Mouse (Mus musculus): ENCODE measurements around the gene Ttc7b. TPM values are rescaled to one million over a fixed set of nuclear protein-coding genes. Genes with fewer than 3 reads are reported as not detected.

The Ttc7b gene
- polyA plus RNA-seq, 1 experiment from 2014 or later: 6.6 TPM

DNA sequence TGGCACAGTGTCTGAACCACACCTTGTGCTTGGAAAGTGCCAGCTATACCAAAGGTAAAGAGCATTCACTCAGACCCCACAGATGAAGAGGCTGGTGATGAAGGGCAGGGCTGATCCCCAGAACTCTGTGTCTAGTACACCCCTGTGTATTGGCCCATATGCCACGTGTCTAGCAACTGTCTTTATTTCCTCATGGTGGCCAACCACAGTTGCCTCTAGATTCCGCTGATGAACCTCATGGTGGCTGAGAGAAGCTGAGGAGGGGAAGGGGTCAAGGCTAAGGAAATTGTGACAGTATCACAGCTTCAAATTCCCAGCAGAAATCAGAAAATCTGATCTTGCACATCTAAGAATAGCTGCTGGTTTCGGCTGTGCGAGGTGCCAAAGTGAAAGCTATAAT is 191.6 kb downstream of the Ttc7b start:
- 87% methylated on average over 4 of the region's 4 CpGs for WGBS
- no peaks in the 10 kb centered on the region for H3K27me3 ChIP-seq (replicated peaks; ENCODE audit: insufficient read depth, low read length)

DNA sequence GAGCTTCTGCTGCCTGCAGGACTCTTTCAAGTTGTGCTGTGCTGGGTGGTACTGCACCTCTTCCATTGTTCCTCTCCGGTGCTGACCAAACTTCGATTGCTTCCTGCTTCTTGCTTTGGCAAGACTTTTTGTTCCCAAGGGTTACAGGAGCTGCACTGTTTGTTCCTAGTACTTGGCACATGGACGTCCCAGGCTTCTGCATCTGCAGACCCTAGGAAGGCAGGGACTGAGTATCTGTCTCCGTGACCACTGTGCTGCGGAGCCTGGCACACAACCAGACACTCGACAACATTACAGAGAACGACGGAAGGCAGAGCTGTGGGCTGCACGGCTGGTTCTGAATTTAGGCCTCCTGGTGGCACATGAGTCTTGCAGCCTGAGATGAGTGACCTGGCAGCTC is 192.1 kb downstream of the Ttc7b start:
- H3K36me3 ChIP-seq (ENCODE audit: insufficient read depth, low read length): no peaks in the 10 kb centered on the region
- H3K27me3 ChIP-seq (replicated peaks; ENCODE audit: insufficient read depth, low read length): no peaks in the 10 kb centered on the region
- no peaks in the 10 kb centered on the region for H3K9me3 ChIP-seq (ENCODE audit: low read length)
- no peak overlapping the region for H3K4me3 ChIP-seq (ENCODE audit: low read depth, low read length)
- 54% methylated on average over 9 of the region's 9 CpGs for WGBS
- H3K27ac ChIP-seq (ENCODE audit: low read length): no peak overlapping the region
- TF ChIP-seq CTCF (IDR thresholded peaks at IDR 0.05) (no peak), EP300 (IDR thresholded peaks at IDR 0.05) (no peak)
- no peaks in the 10 kb centered on the region for H3K4me1 ChIP-seq (ENCODE audit: insufficient read depth, low read depth, low read length)
- H3K4me2 ChIP-seq (replicated peaks; ENCODE audit: low read depth, low read length): no peak overlapping the region
- DNase-seq (ENCODE audit: low spot score): peak; percentile 38
- peak; percentile 32; the same call in 1 of the 2 replicates for ATAC-seq
- no peak overlapping the region for H3K9ac ChIP-seq (replicated peaks; ENCODE audit: low read depth)

More for the DNA sequence above, 191.6 kb downstream of the Ttc7b start:
- ATAC-seq (no peak), DNase-seq (ENCODE audit: low spot score) (no peak)
- Histone ChIP-seq H3K4me1 (ENCODE audit: insufficient read depth, low read depth, low read length) (no peaks in the 10 kb centered on the region), H3K36me3 (ENCODE audit: insufficient read depth, low read length) (no peaks in the 10 kb centered on the region), H3K27ac (ENCODE audit: low read length) (no peak overlapping the region), H3K9me3 (ENCODE audit: low read length) (no peaks in the 10 kb centered on the region), H3K4me3 (ENCODE audit: low read depth, low read length) (no peak overlapping the region), H3K9ac (replicated peaks; ENCODE audit: low read depth) (no peak overlapping the region), H3K4me2 (replicated peaks; ENCODE audit: low read depth, low read length) (no peak overlapping the region)
- TF ChIP-seq CTCF (IDR thresholded peaks at IDR 0.05) (no peak), EP300 (IDR thresholded peaks at IDR 0.05) (no peak)

DNA sequence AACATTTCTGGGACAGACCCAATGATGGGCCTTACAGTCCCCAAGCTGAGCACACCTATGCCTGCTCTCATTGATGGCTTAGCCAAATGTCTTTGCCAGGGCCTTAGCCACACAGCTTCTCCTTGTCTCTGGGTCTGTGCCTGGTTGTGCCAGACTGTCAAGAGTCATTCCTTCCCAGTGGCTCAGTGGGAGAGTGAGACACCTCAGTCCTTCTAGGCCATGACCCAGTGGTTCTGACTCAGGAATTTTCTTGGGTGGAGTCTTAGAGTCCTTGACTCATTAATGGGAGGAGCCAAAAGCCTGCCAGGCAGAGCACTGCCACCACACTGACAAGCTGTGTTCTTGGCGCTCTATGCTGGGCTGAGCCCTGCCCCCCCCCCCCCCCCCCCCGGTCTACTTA is 193.9 kb downstream of the Ttc7b start:
- 50% methylated on average over 1 of the region's 2 CpGs for WGBS
- no peak overlapping the region for H3K27ac ChIP-seq (ENCODE audit: low read length)
- no peak overlapping the region for H3K9ac ChIP-seq (replicated peaks; ENCODE audit: low read depth)
- no peaks in the 10 kb centered on the region for H3K4me1 ChIP-seq (ENCODE audit: insufficient read depth, low read depth, low read length)
- TF ChIP-seq EP300 (IDR thresholded peaks at IDR 0.05) (no peak), CTCF (IDR thresholded peaks at IDR 0.05) (no peak)
- ATAC-seq (peak; percentile 69), DNase-seq (ENCODE audit: low spot score) (peak; percentile 79)
- H3K27me3 ChIP-seq (replicated peaks; ENCODE audit: insufficient read depth, low read length): no peaks in the 10 kb centered on the region
- no peaks in the 10 kb centered on the region for H3K36me3 ChIP-seq (ENCODE audit: insufficient read depth, low read length)
- H3K4me3 ChIP-seq (ENCODE audit: low read depth, low read length): no peak overlapping the region
- H3K4me2 ChIP-seq (replicated peaks; ENCODE audit: low read depth, low read length): no peak overlapping the region
- no peaks in the 10 kb centered on the region for H3K9me3 ChIP-seq (ENCODE audit: low read length)

GRCm38 (mm10) chr12:100325618-100326017 is 195.0 kb downstream of the Ttc7b start:
- no peak overlapping the region for H3K27ac ChIP-seq (ENCODE audit: low read length)
- ATAC-seq: no peak
- no peak overlapping the region for H3K4me3 ChIP-seq (ENCODE audit: low read depth, low read length)
- no peaks in the 10 kb centered on the region for H3K9me3 ChIP-seq (ENCODE audit: low read length)
- H3K36me3 ChIP-seq (ENCODE audit: insufficient read depth, low read length): no peaks in the 10 kb centered on the region
- no peaks in the 10 kb centered on the region for H3K27me3 ChIP-seq (replicated peaks; ENCODE audit: insufficient read depth, low read length)
- H3K4me2 ChIP-seq (replicated peaks; ENCODE audit: low read depth, low read length): no peak overlapping the region
- no peak for TF ChIP-seq EP300 (IDR thresholded peaks at IDR 0.05)
- TF ChIP-seq CTCF (IDR thresholded peaks at IDR 0.05): no peak
- H3K9ac ChIP-seq (replicated peaks; ENCODE audit: low read depth): no peak overlapping the region
- no peaks in the 10 kb centered on the region for H3K4me1 ChIP-seq (ENCODE audit: insufficient read depth, low read depth, low read length)
- DNase-seq (ENCODE audit: low spot score): no peak
- WGBS: 96% methylated on average over 4 of the region's 4 CpGs

GRCm38 (mm10) chr12:100325212-100325611 is 195.4 kb downstream of the Ttc7b start:
- Histone ChIP-seq H3K4me3 (ENCODE audit: low read depth, low read length) (no peak overlapping the region), H3K9me3 (ENCODE audit: low read length) (no peaks in the 10 kb centered on the region), H3K9ac (replicated peaks; ENCODE audit: low read depth) (no peak overlapping the region), H3K36me3 (ENCODE audit: insufficient read depth, low read length) (no peaks in the 10 kb centered on the region), H3K27ac (ENCODE audit: low read length) (no peak overlapping the region), H3K27me3 (replicated peaks; ENCODE audit: insufficient read depth, low read length) (no peaks in the 10 kb centered on the region), H3K4me1 (ENCODE audit: insufficient read depth, low read depth, low read length) (no peaks in the 10 kb centered on the region), H3K4me2 (replicated peaks; ENCODE audit: low read depth, low read length) (no peak overlapping the region)
- TF ChIP-seq CTCF (IDR thresholded peaks at IDR 0.05): no peak
- WGBS: 78% methylated on average over 8 of the region's 8 CpGs
- DNase-seq (ENCODE audit: low spot score) (no peak), ATAC-seq (no peak)

DNA sequence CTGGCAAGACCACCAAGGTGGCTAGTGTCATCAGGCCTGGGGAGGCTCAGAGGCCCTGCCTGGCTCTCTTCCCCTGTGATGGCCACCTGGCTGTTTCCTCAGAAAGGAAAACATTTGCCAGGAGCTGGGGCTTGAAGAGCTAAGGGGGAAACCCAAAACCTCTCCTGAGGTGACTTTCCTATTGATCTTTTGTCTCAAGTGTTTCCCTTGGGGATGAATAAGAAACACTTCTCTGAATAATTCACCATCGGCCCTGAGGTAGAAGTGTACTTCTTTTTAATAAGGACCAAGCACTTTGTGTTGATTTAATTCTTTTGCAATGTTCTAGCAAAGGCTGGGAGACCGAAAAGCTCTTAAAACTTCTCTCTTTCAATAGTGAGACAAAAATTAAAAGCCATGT is 197.0 kb downstream of the Ttc7b start:
- no peaks in the 10 kb centered on the region for H3K4me1 ChIP-seq (ENCODE audit: insufficient read depth, low read depth, low read length)
- H3K9me3 ChIP-seq (ENCODE audit: low read length): no peaks in the 10 kb centered on the region
- TF ChIP-seq EP300 (IDR thresholded peaks at IDR 0.05) (peak; percentile 66), CTCF (IDR thresholded peaks at IDR 0.05) (no peak)
- peak; percentile 53 for ATAC-seq
- H3K27ac ChIP-seq (ENCODE audit: low read length): no peak overlapping the region
- no peak overlapping the region for H3K4me2 ChIP-seq (replicated peaks; ENCODE audit: low read depth, low read length)
- H3K27me3 ChIP-seq (replicated peaks; ENCODE audit: insufficient read depth, low read length): no peaks in the 10 kb centered on the region
- DNase-seq (ENCODE audit: low spot score): peak; percentile 86
- no peaks in the 10 kb centered on the region for H3K36me3 ChIP-seq (ENCODE audit: insufficient read depth, low read length)
- 62% methylated on average over 2 of the region's 2 CpGs for WGBS
- no peak overlapping the region for H3K9ac ChIP-seq (replicated peaks; ENCODE audit: low read depth)
- no peak overlapping the region for H3K4me3 ChIP-seq (ENCODE audit: low read depth, low read length)

DNA sequence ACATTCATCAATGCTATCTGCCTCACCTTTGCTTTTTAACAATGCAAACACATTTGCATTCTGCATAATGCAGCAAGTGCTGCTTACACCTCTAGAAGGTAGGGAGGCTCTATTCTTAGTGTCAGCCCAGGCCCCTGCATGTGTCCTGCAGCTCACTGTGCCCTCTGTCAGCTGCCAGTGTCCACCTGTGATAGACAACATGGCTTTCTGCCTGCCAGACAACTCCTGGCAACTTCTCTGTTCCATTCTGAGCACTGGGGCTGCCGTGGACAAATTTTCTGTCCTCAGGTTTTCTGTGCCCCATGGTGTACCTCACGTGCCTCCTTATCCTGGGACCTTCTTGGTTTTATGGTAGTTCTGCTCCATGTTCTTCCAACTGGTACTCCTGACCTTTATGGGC is 198.4 kb downstream of the Ttc7b start:
- Histone ChIP-seq H3K9ac (replicated peaks; ENCODE audit: low read depth) (no peak overlapping the region), H3K9me3 (ENCODE audit: low read length) (no peaks in the 10 kb centered on the region), H3K36me3 (ENCODE audit: insufficient read depth, low read length) (no peaks in the 10 kb centered on the region), H3K27me3 (replicated peaks; ENCODE audit: insufficient read depth, low read length) (no peaks in the 10 kb centered on the region), H3K27ac (ENCODE audit: low read length) (no peak overlapping the region), H3K4me1 (ENCODE audit: insufficient read depth, low read depth, low read length) (no peaks in the 10 kb centered on the region), H3K4me3 (ENCODE audit: low read depth, low read length) (no peak overlapping the region), H3K4me2 (replicated peaks; ENCODE audit: low read depth, low read length) (no peak overlapping the region)
- 95% methylated on average over 2 of the region's 2 CpGs for WGBS
- ATAC-seq (no peak), DNase-seq (ENCODE audit: low spot score) (no peak)
- TF ChIP-seq CTCF (IDR thresholded peaks at IDR 0.05) (no peak), EP300 (IDR thresholded peaks at IDR 0.05) (no peak)
